Mouse (Mus musculus) thymus, postnatal 4 days (tissue): ENCODE measurements around the gene Nxnl2.

Source experiments
- DNase-seq: peaks from one replicate; pipeline ENCODE4 v3.0.0; 2021

Nxnl2 gene

GRCm38 (mm10) chr13:51170691-51171680, at the start of gene Nxnl2:
TSS of gene Nxnl2 (plus strand) at chr13:51171022.
- peak; percentile 87 for DNase-seq

GRCm38 (mm10) chr13:51121966-51122365, 48.9 kb upstream of the Nxnl2 start:
- DNase-seq: no peak

- no peak for DNase-seq
These were observed 48.1 kb upstream of the Nxnl2 start for GRCm38 (mm10) chr13:51122771-51123170.

- no peak for DNase-seq
These were observed 45.5 kb upstream of the Nxnl2 start for GRCm38 (mm10) chr13:51125357-51125756.

GRCm38 (mm10) chr13:51127906-51128305, 42.9 kb upstream of the Nxnl2 start:
- DNase-seq: no peak

GRCm38 (mm10) chr13:51128417-51128816, 42.4 kb upstream of the Nxnl2 start:
- no peak for DNase-seq

GRCm38 (mm10) chr13:51131179-51131578, 39.6 kb upstream of the Nxnl2 start:
- no peak for DNase-seq

- DNase-seq: no peak
These were observed 34.5 kb upstream of the Nxnl2 start for GRCm38 (mm10) chr13:51136315-51136714.

- DNase-seq: no peak
These were observed 33.7 kb upstream of the Nxnl2 start for GRCm38 (mm10) chr13:51136996-51137701.

- no peak for DNase-seq
These were observed 33.2 kb upstream of the Nxnl2 start for GRCm38 (mm10) chr13:51137702-51138031.

GRCm38 (mm10) chr13:51147106-51147505, 23.7 kb upstream of the Nxnl2 start:
- no peak for DNase-seq

- DNase-seq: no peak
These were observed 17.7 kb upstream of the Nxnl2 start for GRCm38 (mm10) chr13:51152966-51153669.

- no peak for DNase-seq
These were observed 17.2 kb upstream of the Nxnl2 start for GRCm38 (mm10) chr13:51153670-51154030.

- DNase-seq: no peak
These were observed 15.4 kb upstream of the Nxnl2 start for GRCm38 (mm10) chr13:51155178-51156013.

GRCm38 (mm10) chr13:51156014-51156386, 14.8 kb upstream of the Nxnl2 start:
- DNase-seq: no peak

- no peak for DNase-seq
These were observed 13.5 kb upstream of the Nxnl2 start for GRCm38 (mm10) chr13:51157291-51157690.

- DNase-seq: no peak
These were observed 9.2 kb upstream of the Nxnl2 start for GRCm38 (mm10) chr13:51161672-51162071.

GRCm38 (mm10) chr13:51162246-51162645, 8.6 kb upstream of the Nxnl2 start:
- no peak for DNase-seq

GRCm38 (mm10) chr13:51166711-51167110, 4.1 kb upstream of the Nxnl2 start:
- no peak for DNase-seq

- no peak for DNase-seq
These were observed 607 bp upstream of the Nxnl2 start for GRCm38 (mm10) chr13:51170215-51170614.

- no peak for DNase-seq
These were observed 1.8 kb downstream of the Nxnl2 start for GRCm38 (mm10) chr13:51172601-51173000.

- no peak for DNase-seq
These were observed 8.1 kb downstream of the Nxnl2 start for GRCm38 (mm10) chr13:51178932-51179331.

GRCm38 (mm10) chr13:51179362-51179761, 8.5 kb downstream of the Nxnl2 start:
- DNase-seq: no peak
